Mouse (Mus musculus) left cerebral cortex, postnatal 25 days (tissue): Measurements from ENCODE around the gene 2210016L21Rik. TPM values are rescaled to one million over a fixed set of nuclear protein-coding genes. Genes with fewer than 3 reads are reported as not detected.
"Not testable (repeated sequence)": the region's sequence is repeated elsewhere in the genome, so short reads cannot be mapped to it uniquely, and the experiment has no call there.

ENCODE experiments used
- DNase-seq, 2 experiments: peaks; one replicate each; pipeline ENCODE4 v3.0.0; 2022; ENCODE audit warnings: low spot score in 2 of 2, mixed read lengths in 1 of 2
- intact Hi-C: fragments of 180-260 bp; cut with DNase I; formaldehyde crosslinking; loops from one replicate; pipeline ENCODE4 v1.15.1; 2025
- total RNA-seq, 2 experiments: library from RNA; stranded (reverse); gene quantifications; 2 replicates each; pipeline ENCODE4 v1.2.3; 2021

2210016L21Rik gene
- total RNA-seq, 2 experiments from 2014 or later, result 201 to 203 TPM

DNA sequence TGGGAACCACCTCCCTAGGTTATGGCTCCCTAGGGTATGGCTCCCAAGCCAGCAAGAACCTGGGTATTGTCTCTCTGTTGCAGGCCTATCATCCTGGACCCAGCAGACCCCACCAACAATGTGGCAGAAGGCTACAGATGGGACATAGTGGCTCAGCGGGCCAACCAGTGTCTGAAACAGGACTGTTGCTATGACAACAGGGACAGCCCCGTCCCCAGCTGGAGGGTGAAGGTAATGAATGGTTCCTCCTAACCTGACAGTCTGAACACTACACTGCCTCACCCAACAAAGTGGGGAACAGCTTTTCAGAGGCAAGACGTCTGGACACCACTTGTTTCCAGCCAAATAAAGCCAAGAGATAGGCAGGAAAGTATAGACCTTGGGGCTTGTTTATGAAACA is 6.1 kb upstream of the 2210016L21Rik start:
- intact Hi-C loops, result no loop called here

DNA sequence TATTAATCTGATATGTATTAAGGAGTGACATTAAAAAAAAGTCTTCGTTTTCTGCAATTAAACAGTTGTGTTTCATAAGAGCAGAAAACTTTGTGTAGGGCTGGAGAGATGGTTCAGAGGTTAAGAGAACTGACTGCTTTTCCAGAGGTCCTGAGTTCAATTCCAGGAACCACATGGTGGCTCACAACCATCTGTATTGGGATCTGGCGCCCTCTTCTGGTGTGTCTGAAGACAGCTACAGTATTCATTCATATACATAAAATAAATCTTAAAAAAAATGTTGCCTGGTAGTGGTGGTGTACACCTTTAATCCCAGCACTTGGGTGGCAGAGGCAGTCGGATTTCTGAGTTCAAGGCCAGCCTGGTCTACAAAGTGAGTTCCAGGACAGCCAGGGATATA is 820 bp upstream of the 2210016L21Rik start:
- DNase-seq, intact Hi-C loops: not testable (repeated sequence)

More for the DNA sequence above, 6.1 kb upstream of the 2210016L21Rik start:
- DNase-seq, result no peak

DNA sequence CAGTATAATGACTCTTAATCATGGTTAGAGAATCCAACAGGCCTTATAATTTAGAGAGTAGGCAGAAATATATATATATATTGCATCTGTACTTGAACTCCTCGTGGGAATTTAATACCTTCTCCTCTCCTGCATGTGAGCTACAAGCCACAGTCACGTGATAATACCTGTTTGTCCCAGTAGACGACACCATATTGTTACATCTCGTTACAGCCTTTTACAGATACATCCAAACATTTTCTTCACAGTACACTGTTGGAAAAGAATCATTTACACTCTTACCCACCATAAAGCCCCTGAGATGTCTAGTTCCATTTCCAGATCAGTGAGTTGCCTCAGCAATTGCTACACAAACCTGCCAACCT is 790 bp downstream of the 2210016L21Rik start:
- intact Hi-C loops, result no loop called here
- DNase-seq, result no peak

DNA sequence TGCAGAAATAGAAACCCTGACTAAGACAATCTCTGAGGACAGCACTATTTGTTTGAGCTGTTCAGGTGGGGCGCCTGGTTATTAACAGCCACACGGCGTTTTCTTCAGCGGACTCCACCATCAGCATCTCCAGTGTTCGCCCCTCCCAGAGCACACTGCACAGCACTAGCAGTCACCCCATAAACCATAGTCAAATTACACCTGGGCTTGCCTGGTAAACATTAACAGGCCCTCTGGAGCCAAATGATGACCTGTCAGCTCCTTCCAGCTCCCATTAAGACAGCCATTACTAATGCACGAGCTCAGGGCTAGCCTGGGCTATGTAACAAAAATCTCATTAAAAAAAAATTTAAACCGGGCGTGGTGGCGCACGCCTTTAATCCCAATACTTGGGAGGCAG is 3.1 kb downstream of the 2210016L21Rik start:
- intact Hi-C loops, result no loop called here

DNA sequence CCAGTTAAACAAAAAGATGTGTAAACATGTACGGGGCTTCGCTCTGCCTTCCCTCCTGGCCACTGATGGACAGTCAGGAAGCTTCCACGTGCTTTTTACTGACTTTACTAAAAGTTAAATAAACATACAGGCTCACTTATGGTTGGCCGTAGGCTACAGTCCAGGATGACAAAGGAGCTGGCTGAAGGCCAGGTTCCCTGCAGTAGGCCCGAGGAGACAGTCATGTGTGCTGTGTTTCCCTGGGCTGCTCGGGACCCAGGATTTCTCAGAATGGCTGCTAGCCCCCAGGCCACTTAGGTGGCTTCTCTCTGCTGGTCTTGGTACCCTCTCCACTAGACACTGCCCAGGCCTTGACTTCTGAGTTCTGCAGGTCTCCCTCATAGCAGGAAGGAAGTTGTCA is 6.9 kb downstream of the 2210016L21Rik start:
- intact Hi-C loops, result no loop called here
- no peak for DNase-seq

More for the DNA sequence above, 3.1 kb downstream of the 2210016L21Rik start:
- no peak for DNase-seq

DNA sequence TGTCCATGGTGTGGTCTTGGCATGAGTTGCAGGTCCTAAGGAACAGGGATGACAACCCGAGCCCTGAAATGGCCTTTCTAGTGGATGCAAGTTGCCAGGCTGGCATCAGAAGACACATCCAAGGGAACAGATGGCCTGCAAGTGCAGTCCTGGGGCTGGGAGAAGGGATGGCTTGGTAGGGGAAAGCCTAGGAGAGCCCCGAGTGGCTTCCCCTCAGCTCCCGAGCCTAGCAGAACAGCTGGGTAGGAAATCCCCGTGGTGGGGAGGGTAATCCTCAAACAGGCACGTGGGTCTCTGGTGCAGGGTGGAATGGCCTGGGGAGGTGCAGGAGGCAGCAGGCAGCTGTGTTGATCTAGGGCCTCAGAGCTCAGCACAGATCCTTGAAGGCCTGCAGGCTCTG is 7.4 kb downstream of the 2210016L21Rik start:
- intact Hi-C loops, result no loop called here
- no peak for DNase-seq

DNA sequence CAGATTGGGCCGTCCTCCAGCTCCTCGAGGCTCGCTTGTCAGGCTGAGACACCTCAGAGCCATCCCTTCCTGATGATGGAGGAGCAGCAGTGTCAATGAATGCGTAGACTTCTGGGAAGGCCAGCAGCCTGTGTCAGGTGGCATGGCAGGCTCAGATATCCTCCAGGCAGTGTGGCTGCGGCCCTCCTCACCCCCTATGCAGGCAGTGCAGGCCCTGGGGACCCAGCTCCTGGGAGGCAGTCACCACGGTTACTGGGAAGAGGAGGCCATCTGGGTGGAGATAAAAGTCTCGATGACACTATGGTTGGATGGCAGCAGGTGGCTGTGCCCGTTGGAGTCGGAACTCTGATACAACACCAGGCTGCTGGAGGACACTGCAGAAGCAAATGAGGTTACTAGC is 7.9 kb downstream of the 2210016L21Rik start:
- DNase-seq, result no peak
- intact Hi-C loops, result no loop called here

DNA sequence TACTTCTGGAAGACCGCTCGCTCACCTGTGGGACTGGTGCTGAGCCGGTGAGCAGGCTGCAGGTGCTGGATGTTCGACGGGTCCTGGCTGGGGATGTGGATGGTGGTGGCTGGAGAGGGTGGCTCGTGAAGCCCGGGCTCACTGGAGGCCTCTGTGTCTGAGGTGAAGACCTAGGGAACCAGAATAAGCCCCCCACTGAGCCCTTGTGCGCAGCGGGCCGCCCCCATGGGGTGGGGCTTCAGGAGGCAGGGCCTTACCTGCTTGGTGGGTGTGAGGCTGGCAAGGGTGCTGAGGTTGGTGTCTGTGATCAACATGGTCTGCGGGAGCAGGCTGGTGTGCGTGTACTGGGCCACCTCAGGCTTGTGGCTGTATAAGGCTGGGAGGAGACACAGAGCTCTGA is 8.7 kb downstream of the 2210016L21Rik start:
- no peak for DNase-seq
- intact Hi-C loops, result no loop called here

DNA sequence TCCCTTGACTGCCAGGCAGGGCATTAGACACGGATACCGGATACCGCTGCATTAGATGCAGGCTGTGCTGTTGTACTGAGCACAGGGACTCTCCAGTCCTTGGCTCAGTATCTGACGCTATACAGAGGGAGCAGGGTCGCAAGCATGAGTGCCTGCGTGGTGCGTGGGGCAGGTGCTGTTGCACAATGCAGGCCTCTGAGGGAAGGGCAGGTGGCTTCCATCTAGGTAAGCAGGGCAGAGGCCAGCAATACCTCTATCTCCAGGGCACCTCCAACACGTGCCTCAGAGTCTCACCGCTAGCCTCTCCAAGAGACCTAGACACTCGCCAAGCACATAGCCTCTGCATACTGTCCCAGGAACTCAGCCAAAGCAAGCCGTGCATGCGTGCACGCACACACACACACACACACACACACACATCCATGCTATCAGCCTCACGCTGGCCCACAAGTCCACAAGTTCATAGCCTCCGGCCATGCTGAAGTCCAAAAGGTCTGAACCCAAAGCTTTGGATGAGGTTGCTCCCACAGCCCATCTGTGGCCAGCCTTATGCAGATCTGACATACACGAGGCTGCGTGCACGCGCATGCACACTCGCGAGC is 9.4 kb downstream of the 2210016L21Rik start:
- intact Hi-C loops, result no loop called here
- DNase-seq, result no peak

DNA sequence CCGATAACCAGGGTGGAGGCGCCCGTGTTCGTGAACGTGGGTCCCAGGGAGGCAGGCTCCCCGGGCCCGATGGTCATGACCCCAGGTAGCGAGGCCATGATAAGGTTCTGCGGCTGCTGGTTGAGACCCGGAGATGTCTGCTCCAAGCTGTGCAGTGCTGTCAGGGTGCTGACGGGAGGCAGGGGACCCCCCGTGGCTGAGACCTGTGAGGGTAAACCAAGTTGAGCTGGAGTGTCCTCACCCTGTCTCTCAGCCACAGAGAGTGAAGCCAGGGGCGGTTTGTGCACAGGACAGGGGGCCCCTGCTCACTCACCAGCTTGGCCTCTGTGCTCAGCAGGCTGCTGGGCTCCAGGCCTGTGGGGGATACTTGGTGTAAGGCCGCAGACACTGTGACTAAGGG is 11.4 kb downstream of the 2210016L21Rik start:
- intact Hi-C loops, result no loop called here
- DNase-seq, result no peak

DNA sequence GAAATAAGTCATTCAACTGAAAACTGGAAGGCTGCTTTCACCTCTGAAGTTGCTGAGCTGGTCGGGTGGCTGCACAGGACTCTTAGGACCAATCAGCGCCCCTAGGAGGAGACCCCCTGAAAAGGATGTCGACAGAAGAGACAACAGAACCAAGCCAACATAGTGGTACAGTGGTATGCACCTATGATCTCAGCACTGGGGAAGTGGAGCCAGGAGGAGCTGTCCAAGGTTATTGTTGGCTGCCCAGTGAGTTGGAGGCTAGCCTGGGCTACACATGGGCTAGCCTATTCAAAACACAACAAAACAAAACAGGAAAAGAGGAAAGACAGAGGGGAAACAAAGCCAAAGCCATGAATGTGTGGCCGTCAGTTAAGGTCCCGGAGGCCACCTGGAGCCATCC is 16.1 kb downstream of the 2210016L21Rik start:
- no peak for DNase-seq
- intact Hi-C loops, result no loop called here

DNA sequence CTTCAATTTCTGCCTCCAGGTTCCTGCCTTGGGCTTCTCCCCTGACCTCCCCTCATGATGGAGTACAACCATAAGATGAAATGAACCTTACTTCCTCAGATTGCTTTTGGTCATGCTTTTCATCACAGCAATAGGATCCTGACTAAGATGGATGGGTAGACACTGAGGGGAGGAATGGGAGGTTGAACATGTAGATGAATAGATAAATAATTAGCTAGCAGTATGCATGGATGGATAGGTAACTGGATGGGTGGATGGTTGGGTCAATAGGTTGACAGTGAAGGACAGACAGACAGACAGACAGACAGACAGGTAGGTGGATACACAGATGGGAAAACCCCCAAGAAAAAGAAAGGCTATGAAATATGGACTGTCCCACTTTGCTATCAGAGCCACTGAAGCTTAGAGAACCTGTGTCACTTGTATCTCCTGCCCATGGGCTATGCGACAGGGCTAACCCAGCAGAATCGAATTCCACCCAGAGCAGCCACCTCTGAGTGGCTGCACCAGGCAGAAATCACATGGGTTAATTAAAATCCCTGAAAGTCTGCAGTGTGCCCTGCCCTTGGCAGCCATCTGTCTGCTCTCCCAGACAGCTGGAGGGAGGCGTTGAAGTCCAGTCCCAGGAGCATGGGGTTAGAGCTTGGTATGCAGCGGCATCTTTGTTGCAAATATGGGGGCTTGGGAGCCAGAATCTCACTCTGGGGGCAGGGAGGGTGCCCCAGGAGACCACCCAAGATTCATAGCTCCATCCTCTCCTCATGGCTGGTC is 19.8 kb downstream of the 2210016L21Rik start:
- DNase-seq, result no peak
- intact Hi-C loops, result no loop called here

DNA sequence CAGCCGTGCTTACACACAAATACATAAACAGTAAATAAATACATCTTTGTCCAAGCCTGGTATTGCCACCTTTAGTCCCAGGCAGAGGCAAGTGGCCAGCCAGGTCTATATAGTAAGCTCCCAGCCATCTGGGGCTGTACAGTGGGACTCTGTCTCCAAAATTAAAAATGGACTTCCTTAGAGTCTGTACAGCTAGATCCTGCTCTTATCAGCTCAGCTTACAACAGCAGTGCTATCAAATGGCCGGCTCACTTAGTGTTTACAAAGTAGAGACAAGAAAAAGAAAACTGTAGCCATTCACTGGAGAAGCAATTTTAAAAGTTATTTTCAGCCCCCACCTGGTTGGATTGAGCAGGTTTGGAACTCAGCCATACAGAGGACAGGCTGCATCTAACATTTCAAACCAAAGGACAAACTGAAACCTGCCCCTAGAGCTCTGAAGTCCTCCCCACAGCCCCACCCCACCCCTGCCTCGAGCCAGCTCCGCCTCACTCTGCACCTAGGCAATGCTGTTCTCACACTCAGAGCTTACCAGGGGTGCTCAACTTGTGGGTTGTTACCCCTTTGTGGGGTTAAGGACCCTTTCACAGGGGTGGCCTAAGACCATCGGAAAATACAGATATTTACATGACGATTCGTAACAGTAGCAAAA is 22.5 kb downstream of the 2210016L21Rik start:
- no peak for DNase-seq
- intact Hi-C loops, result no loop called here

DNA sequence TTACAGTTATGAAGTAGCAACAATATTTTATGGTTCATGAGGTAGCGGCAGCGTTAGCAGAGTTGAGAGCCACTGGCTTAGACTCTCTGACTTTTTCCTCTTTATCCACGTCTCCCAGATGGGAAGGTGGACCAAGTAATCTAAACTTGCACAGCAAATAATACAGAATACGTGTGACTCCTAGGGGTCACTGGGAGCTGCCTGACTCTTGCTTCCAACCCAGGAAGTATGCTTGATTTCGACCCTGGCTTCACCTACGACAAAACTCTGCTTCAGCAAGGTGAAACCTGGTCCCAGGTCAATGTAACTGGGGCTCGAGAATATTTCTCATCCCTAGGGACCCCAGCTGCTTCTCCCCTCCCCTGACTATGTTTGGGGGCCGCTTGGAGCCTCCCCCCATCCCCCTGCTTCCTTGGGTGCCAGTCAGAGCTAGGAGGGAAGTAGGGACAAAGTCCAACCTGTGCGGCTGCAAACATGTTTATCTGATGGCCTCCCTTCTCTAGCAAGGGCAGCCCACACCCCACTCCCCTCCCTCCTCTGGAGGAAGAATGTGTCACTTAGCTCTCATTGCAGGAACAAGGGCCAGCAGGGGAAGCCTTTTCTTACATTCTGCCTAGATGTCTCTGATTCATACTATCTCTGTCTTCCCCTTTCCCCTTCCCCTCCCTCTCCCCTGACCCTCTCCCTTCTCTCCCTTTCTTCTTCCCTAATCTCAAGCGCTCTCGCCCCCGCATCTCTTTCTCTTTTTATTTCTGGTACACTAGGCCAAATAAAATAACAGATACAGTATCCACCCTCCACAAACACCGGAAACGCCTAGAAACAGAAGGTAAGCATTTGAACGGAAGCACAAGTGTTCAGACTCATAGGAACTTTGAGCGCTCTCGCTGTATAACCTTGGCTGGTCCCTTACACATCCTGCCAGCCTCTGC is 23.3 kb downstream of the 2210016L21Rik start:
- intact Hi-C loops, result no loop called here
- DNase-seq, result no peak

DNA sequence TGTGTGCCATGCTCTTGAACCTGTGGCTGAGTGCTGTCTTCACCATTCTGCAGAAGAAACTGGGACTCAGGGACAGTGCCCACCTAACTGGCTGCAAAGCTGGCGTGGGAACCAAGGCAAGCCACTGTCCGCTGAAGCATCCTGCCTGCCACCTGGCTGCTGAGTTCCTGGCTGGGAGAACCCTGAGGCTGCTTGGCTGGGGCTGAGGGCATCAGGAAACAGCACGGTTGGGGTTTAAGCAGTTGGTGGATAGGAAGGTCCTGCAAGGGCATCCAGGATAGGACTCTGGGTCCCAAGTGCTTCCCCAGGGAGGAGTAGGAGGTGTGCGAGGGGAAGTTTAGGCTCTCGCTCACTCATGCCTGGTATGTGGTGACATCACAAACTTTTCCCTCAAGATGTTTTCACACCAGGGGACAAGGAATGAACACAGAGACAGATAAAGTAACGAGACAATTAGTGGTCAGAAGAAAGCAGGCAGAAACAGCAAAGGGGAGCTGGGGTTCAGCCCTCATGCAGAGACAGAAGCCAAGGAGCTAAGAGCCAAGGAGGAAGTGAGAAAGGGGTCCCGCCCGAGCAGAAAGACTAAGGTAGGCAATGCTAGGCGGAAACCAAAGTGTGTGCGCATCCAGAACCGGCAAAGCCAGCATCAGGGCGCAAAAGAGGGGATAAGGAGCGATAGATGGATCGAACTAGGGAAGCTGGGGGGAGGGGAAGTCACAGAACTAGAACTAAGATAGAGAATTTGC is 25.7 kb downstream of the 2210016L21Rik start:
- DNase-seq, result no peak

DNA sequence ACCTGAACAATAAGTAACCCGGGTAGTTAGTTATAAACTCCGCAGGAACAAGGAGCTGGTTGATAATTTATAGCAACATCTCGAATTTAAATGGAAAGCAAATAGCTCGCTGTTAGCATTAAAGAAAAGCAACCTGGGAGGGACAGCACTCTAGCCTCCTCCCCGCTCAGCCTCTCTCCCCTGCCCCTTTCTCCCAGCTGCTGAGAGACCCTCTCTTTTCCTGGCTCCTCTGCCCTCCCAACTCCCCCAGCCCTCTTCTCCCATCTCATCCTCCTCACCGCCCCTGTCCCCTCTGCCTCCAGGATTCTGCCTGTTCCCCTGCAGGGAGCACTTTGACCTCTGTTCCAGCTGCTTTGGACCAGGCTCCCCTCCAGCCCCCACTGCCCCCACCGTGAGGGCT is 26.7 kb downstream of the 2210016L21Rik start:
- no peak for DNase-seq
- intact Hi-C loops, result no loop called here

More for the DNA sequence above, 25.7 kb downstream of the 2210016L21Rik start:
- intact Hi-C loops, result no loop called here

DNA sequence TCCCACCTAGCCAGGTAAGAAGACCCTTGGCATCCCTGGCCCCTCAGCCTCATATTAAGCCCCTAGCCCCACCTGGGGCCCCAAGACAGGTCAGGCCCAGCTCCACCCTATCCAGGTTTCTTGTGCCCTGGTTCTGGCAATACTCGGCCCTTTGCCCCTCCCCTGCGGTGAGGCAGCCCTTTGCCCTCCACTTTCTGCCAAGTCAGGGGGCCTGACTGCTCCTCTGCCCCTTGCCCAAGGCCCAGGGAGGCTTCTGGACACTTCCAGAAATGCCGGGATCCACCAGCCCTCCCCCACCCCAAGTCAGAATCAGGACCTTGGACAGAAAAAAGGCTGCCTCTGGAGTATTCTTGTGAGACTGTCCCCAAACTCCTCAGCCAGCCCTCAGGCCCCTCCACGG is 27.1 kb downstream of the 2210016L21Rik start:
- DNase-seq, result no peak
- intact Hi-C loops, result no loop called here

DNA sequence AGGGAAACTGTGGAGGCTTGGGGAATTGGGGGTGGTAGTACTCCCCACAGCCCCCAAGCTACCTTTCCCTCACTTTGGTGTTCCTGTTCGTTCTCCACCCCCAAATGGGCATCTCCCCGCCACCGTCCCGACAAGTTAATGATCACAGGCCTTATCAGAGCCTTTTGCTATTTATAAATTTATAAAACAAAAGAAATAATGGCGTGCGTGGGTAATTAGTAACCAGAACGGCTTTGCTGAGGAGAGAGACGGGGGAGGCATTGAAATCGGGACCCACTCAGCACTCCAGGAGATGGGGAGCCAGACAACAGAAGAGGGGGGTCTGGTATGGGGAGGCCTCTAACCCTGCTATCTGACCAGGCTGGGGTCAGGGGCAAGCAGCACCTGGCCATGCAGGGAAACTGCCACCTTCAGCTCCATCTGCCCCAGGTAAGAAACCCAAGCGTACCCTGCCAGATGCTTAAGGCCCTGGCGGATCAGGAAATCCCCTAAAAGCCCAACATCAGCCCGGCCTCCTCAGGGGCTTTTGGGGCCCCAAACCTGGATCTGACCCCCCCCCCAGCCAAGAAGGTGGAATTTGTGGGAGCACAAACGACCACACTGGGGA is 27.8 kb downstream of the 2210016L21Rik start:
- intact Hi-C loops, result no loop called here
- DNase-seq, result no peak

DNA sequence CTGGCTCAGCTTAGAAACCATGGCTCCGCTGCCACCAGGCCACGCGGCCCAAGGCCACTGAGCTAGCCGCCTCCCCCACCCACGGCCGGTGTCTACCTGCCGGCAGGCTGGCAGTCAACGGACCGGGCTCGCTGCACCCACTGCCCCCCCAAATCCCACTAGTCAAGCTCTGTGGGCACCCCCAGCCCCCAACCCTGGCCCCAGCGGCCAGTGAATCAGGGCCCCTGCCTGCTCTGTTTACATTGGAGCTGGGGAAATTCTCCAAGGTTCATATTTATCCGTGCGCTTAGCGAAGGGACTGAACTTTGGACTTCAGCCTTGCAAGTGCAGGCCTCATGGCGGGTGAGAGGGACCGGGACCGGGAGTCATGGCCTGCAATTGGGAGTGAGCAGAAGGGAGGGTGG is 28.9 kb downstream of the 2210016L21Rik start, which contains the start of gene Hnf1a:
Hnf1a (minus strand) TSS at position 271 of the 404 bp plus-strand sequence.
- intact Hi-C loops, result no loop called here
- DNase-seq, result no peak
